Mouse (Mus musculus): Measurements from ENCODE around the gene Hist1h2bb. TPM values are rescaled to one million over a fixed set of nuclear protein-coding genes. Genes with fewer than 3 reads are reported as not detected.

Gene Hist1h2bb
- polyA plus RNA-seq, 1 experiment = 11.5 TPM

- Histone ChIP-seq H3K27ac (ENCODE audit: insufficient read depth, low read length) (no peak overlapping the region), H3K27me3 (ENCODE audit: control insufficient read depth, insufficient read depth, low read length, poor library complexity, severe bottlenecking) (no peaks in the 10 kb centered on the region; the same call in 1 of the 2 replicates), H3K4me1 (ENCODE audit: control insufficient read depth, insufficient read depth, low read length) (peaks cover 2% of the 10 kb centered on the region), H3K36me3 (ENCODE audit: control insufficient read depth, insufficient read depth, low read length, poor library complexity, severe bottlenecking) (no peaks in the 10 kb centered on the region), H3K9me3 (replicated peaks; ENCODE audit: control insufficient read depth, insufficient read depth, low read length, poor library complexity, severe bottlenecking) (peaks cover 3% of the 10 kb centered on the region; the same call in 1 of the 2 replicates), H3K9ac (ENCODE audit: low read depth, poor library complexity, severe bottlenecking) (no peak overlapping the region), H3K4me3 (ENCODE audit: low read depth, low read length) (no peak overlapping the region)
- TF ChIP-seq POLR2A (IDR thresholded peaks at IDR 0.05; ENCODE audit: insufficient read depth, low read length) (no peak), CTCF (IDR thresholded peaks at IDR 0.05; ENCODE audit: low read depth, low read length) (no peak)
These were observed 31.8 kb downstream of the Hist1h2bb start for GRCm38 (mm10) chr13:23778339-23778738.

- no peak overlapping the region for H3K4me3 ChIP-seq (ENCODE audit: low read depth, low read length)
- no peaks in the 10 kb centered on the region for H3K36me3 ChIP-seq (ENCODE audit: control insufficient read depth, insufficient read depth, low read length, poor library complexity, severe bottlenecking)
- no peaks in the 10 kb centered on the region; the same call in 1 of the 2 replicates for H3K27me3 ChIP-seq (ENCODE audit: control insufficient read depth, insufficient read depth, low read length, poor library complexity, severe bottlenecking)
- H3K9ac ChIP-seq (ENCODE audit: low read depth, poor library complexity, severe bottlenecking) = no peak overlapping the region
- peaks cover 3% of the 10 kb centered on the region; the same call in 1 of the 2 replicates for H3K9me3 ChIP-seq (replicated peaks; ENCODE audit: control insufficient read depth, insufficient read depth, low read length, poor library complexity, severe bottlenecking)
- TF ChIP-seq POLR2A (IDR thresholded peaks at IDR 0.05; ENCODE audit: insufficient read depth, low read length) (no peak), EP300 (IDR thresholded peaks at IDR 0.05; ENCODE audit: insufficient read depth, low read depth, low read length) (no peak), CTCF (IDR thresholded peaks at IDR 0.05; ENCODE audit: low read depth, low read length) (no peak)
- no peak overlapping the region for H3K27ac ChIP-seq (ENCODE audit: insufficient read depth, low read length)
- peaks cover 2% of the 10 kb centered on the region for H3K4me1 ChIP-seq (ENCODE audit: control insufficient read depth, insufficient read depth, low read length)
These were observed 32.5 kb downstream of the Hist1h2bb start for GRCm38 (mm10) chr13:23779025-23779424.

DNA sequence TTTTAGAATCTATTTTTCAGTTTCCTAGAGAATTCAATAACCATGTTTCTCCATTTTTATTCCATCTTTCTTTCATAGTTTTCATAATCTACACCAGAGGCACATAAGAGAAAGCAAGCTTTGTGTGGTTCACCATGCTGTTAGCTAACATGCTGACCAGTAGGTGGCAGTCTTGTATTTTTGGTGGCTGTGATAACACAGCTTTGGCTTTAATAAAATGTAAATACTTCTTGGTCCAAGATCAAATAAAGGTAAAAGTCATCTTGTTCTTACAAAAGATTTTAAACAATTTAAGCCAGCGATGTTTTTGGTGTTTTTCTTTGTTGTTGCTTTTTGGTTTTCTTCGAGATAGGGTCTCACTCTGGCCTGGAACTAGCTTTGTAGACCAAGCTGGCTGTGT is 46.0 kb downstream of the Hist1h2bb start:
- TF ChIP-seq CTCF (IDR thresholded peaks at IDR 0.05; ENCODE audit: low read depth, low read length) (peak; percentile 6), POLR2A (IDR thresholded peaks at IDR 0.05; ENCODE audit: insufficient read depth, low read length) (no peak), EP300 (IDR thresholded peaks at IDR 0.05; ENCODE audit: insufficient read depth, low read depth, low read length) (no peak)
- no peaks in the 10 kb centered on the region for H3K36me3 ChIP-seq (ENCODE audit: control insufficient read depth, insufficient read depth, low read length, poor library complexity, severe bottlenecking)
- H3K27ac ChIP-seq (ENCODE audit: insufficient read depth, low read length) = no peak overlapping the region
- no peaks in the 10 kb centered on the region for H3K27me3 ChIP-seq (ENCODE audit: control insufficient read depth, insufficient read depth, low read length, poor library complexity, severe bottlenecking)
- H3K4me3 ChIP-seq (ENCODE audit: low read depth, low read length) = no peak overlapping the region
- H3K9ac ChIP-seq (ENCODE audit: low read depth, poor library complexity, severe bottlenecking) = no peak overlapping the region
- no peaks in the 10 kb centered on the region for H3K4me1 ChIP-seq (ENCODE audit: control insufficient read depth, insufficient read depth, low read length)
- peaks cover 4% of the 10 kb centered on the region; the same call in 1 of the 2 replicates for H3K9me3 ChIP-seq (replicated peaks; ENCODE audit: control insufficient read depth, insufficient read depth, low read length, poor library complexity, severe bottlenecking)

Other genes with a start within 250 kb of the Hist1h2bb start
- gene Hist1h4h, start 215.7 kb upstream of the Hist1h2bb start, polyA plus RNA-seq (2011; ENCODE audit: insufficient read depth, insufficient read length, low read depth, missing spikeins) = 16.9 and 19.1 TPM in 2 replicates
- 68.8 and 97.9 TPM in 2 replicates for gene Hist1h2af, start 212.8 kb upstream of the Hist1h2bb start, polyA plus RNA-seq (2011; ENCODE audit: insufficient read depth, insufficient read length, low read depth, missing spikeins)
- gene Hist1h3g, start 211.3 kb upstream of the Hist1h2bb start, polyA plus RNA-seq (2011; ENCODE audit: insufficient read depth, insufficient read length, low read depth, missing spikeins) = 8.9 and 16.9 TPM in 2 replicates
- 3.9 and 4.2 TPM in 2 replicates for gene Hist1h2bh, start 203.3 kb upstream of the Hist1h2bb start, polyA plus RNA-seq (2011; ENCODE audit: insufficient read depth, insufficient read length, low read depth, missing spikeins)
- 1.5 TPM in 1 of 2 replicates, not detected in the other for gene Hist1h3f, start 202.7 kb upstream of the Hist1h2bb start, polyA plus RNA-seq (2011; ENCODE audit: insufficient read depth, insufficient read length, low read depth, missing spikeins)
- 24.1 and 31.1 TPM in 2 replicates for gene Hist1h4f, start 195.1 kb upstream of the Hist1h2bb start, polyA plus RNA-seq (2011; ENCODE audit: insufficient read depth, insufficient read length, low read depth, missing spikeins)
- gene Hist1h1d, start 193.5 kb upstream of the Hist1h2bb start, polyA plus RNA-seq (2011; ENCODE audit: insufficient read depth, insufficient read length, low read depth, missing spikeins) = 1.6 and 2.0 TPM in 2 replicates
- 14.3 and 15.4 TPM in 2 replicates for gene Hist1h3e, start 184.4 kb upstream of the Hist1h2bb start, polyA plus RNA-seq (2011; ENCODE audit: insufficient read depth, insufficient read length, low read depth, missing spikeins)
- 5.0 and 8.2 TPM in 2 replicates for gene Hist1h2ae, start 175.5 kb upstream of the Hist1h2bb start, polyA plus RNA-seq (2011; ENCODE audit: insufficient read depth, insufficient read length, low read depth, missing spikeins)
- 13.4 and 16.7 TPM in 2 replicates for gene Hist1h2bg, start 175.3 kb upstream of the Hist1h2bb start, polyA plus RNA-seq (2011; ENCODE audit: insufficient read depth, insufficient read length, low read depth, missing spikeins)
- 21.5 and 23.2 TPM in 2 replicates for gene Hist1h2bf, start 172.5 kb upstream of the Hist1h2bb start, polyA plus RNA-seq (2011; ENCODE audit: insufficient read depth, insufficient read length, low read depth, missing spikeins)
- gene Hist1h2ad, start 172.4 kb upstream of the Hist1h2bb start, polyA plus RNA-seq (2011; ENCODE audit: insufficient read depth, insufficient read length, low read depth, missing spikeins) = 2.0 TPM in 1 of 2 replicates, not detected in the other
- 3.2 and 4.7 TPM in 2 replicates for gene Hist1h3d, start 171.0 kb upstream of the Hist1h2bb start, polyA plus RNA-seq (2011; ENCODE audit: insufficient read depth, insufficient read length, low read depth, missing spikeins)
- gene Hist1h4d, start 165.1 kb upstream of the Hist1h2bb start, polyA plus RNA-seq (2011; ENCODE audit: insufficient read depth, insufficient read length, low read depth, missing spikeins) = 4.3 and 4.8 TPM in 2 replicates
- 1.8 TPM in 2 replicates for gene Hist1h2be, start 125.6 kb upstream of the Hist1h2bb start, polyA plus RNA-seq (2011; ENCODE audit: insufficient read depth, insufficient read length, low read depth, missing spikeins)
- 6.9 and 8.4 TPM in 2 replicates for gene Hist1h1e, start 124.2 kb upstream of the Hist1h2bb start, polyA plus RNA-seq (2011; ENCODE audit: insufficient read depth, insufficient read length, low read depth, missing spikeins)
- gene Hist1h2ac, start 62.8 kb upstream of the Hist1h2bb start, polyA plus RNA-seq (2011; ENCODE audit: insufficient read depth, insufficient read length, low read depth, missing spikeins) = 0.37 and 0.91 TPM in 2 replicates
- gene Hist1h2bc, start 62.5 kb upstream of the Hist1h2bb start, polyA plus RNA-seq (2011; ENCODE audit: insufficient read depth, insufficient read length, low read depth, missing spikeins) = 9.1 and 10.6 TPM in 2 replicates
- not detected in 2 replicates for gene Hist1h1t, start 50.9 kb upstream of the Hist1h2bb start, polyA plus RNA-seq (2011; ENCODE audit: insufficient read depth, insufficient read length, low read depth, missing spikeins)
- gene Hist1h4c, start 48.3 kb upstream of the Hist1h2bb start, polyA plus RNA-seq (2011; ENCODE audit: insufficient read depth, insufficient read length, low read depth, missing spikeins) = 1.3 and 2.5 TPM in 2 replicates
- gene Hfe, start 35.9 kb upstream of the Hist1h2bb start, polyA plus RNA-seq (2011; ENCODE audit: insufficient read depth, insufficient read length, low read depth, missing spikeins) = not detected in 2 replicates
- gene Hist1h1c, start 7.9 kb upstream of the Hist1h2bb start, polyA plus RNA-seq (2011; ENCODE audit: insufficient read depth, insufficient read length, low read depth, missing spikeins) = 10.8 and 13.3 TPM in 2 replicates
- 3.6 and 8.6 TPM in 2 replicates for gene Hist1h3c, start 1.1 kb upstream of the Hist1h2bb start, polyA plus RNA-seq (2011; ENCODE audit: insufficient read depth, insufficient read length, low read depth, missing spikeins)
- 11.9 and 17.9 TPM in 2 replicates for gene Hist1h2ab, start 4.4 kb downstream of the Hist1h2bb start, polyA plus RNA-seq (2011; ENCODE audit: insufficient read depth, insufficient read length, low read depth, missing spikeins)
- gene Hist1h3b, start 5.5 kb downstream of the Hist1h2bb start, polyA plus RNA-seq (2011; ENCODE audit: insufficient read depth, insufficient read length, low read depth, missing spikeins) = 5.0 and 9.4 TPM in 2 replicates
- 28.2 and 29.2 TPM in 2 replicates for gene Hist1h4b, start 10.3 kb downstream of the Hist1h2bb start, polyA plus RNA-seq (2011; ENCODE audit: insufficient read depth, insufficient read length, low read depth, missing spikeins)
- gene Hist1h4a, start 14.5 kb downstream of the Hist1h2bb start, polyA plus RNA-seq (2011; ENCODE audit: insufficient read depth, insufficient read length, low read depth, missing spikeins) = 3.1 and 4.5 TPM in 2 replicates
- 5.4 TPM in 1 of 2 replicates, not detected in the other for gene Hist1h3a, start 15.7 kb downstream of the Hist1h2bb start, polyA plus RNA-seq (2011; ENCODE audit: insufficient read depth, insufficient read length, low read depth, missing spikeins)
- gene Hist1h1a, start 16.9 kb downstream of the Hist1h2bb start, polyA plus RNA-seq (2011; ENCODE audit: insufficient read depth, insufficient read length, low read depth, missing spikeins) = 7.8 and 8.6 TPM in 2 replicates
- not detected in 2 replicates for gene Trim38, start 23.2 kb downstream of the Hist1h2bb start, polyA plus RNA-seq (2011; ENCODE audit: insufficient read depth, insufficient read length, low read depth, missing spikeins)
- not detected in 2 replicates for gene Slc17a2, start 60.3 kb downstream of the Hist1h2bb start, polyA plus RNA-seq (2011; ENCODE audit: insufficient read depth, insufficient read length, low read depth, missing spikeins)
- gene Slc17a3, start 92.7 kb downstream of the Hist1h2bb start, polyA plus RNA-seq (2011; ENCODE audit: insufficient read depth, insufficient read length, low read depth, missing spikeins) = not detected in 2 replicates
- not detected in 2 replicates for gene Slc17a1, start 121.0 kb downstream of the Hist1h2bb start, polyA plus RNA-seq (2011; ENCODE audit: insufficient read depth, insufficient read length, low read depth, missing spikeins)
- gene Slc17a4, start 168.3 kb downstream of the Hist1h2bb start, polyA plus RNA-seq (2011; ENCODE audit: insufficient read depth, insufficient read length, low read depth, missing spikeins) = not detected in 2 replicates
- not detected in 2 replicates for gene Hist1h2ba, start 187.4 kb downstream of the Hist1h2bb start, polyA plus RNA-seq (2011; ENCODE audit: insufficient read depth, insufficient read length, low read depth, missing spikeins)
- not detected in 2 replicates for gene Hist1h2aa, start 187.7 kb downstream of the Hist1h2bb start, polyA plus RNA-seq (2011; ENCODE audit: insufficient read depth, insufficient read length, low read depth, missing spikeins)
- gene Scgn, start 244.5 kb downstream of the Hist1h2bb start, polyA plus RNA-seq (2011; ENCODE audit: insufficient read depth, insufficient read length, low read depth, missing spikeins) = not detected in 2 replicates

Data from ES-Bruce4 (cell line).